Mouse (Mus musculus) forebrain, embryonic 14.5 days (tissue): ENCODE data around the gene Wdr41. TPM values are rescaled to one million over a fixed set of nuclear protein-coding genes. Genes with fewer than 3 reads are reported as not detected.

Experiments used
- ATAC-seq: fragments of 200-750 bp; cut with Nextera tagmentation; 2 replicates; pipeline ENCODE4 v1.8.0; 2017; ENCODE audit warnings: mild to moderate bottlenecking, moderate library complexity
- DNase-seq: peaks from one replicate; pipeline ENCODE4 v3.0.0-alpha.2; 2015; ENCODE audit warnings: low spot score
- H3K27ac ChIP-seq: fragments of 300-500 bp; sonication (generic); 2 replicates; pipeline ENCODE4 v1.5.1; 2014; ENCODE audit warnings: low read depth, mild to moderate bottlenecking, control low read depth, low read length, moderate library complexity
- H3K27me3 ChIP-seq: fragments of 300-500 bp; sonication (generic); replicated peaks from 2 replicates; pipeline ENCODE4 v1.6.1; 2014; ENCODE audit warnings: low read length, control low read depth, mixed read lengths; ENCODE audit not compliant: control insufficient read depth, insufficient read depth
- H3K36me3 ChIP-seq: fragments of 300-500 bp; sonication (generic); 2 replicates; pipeline ENCODE4 v1.6.1; 2014; ENCODE audit warnings: low read length, control low read depth; ENCODE audit not compliant: control insufficient read depth, insufficient read depth
- H3K4me1 ChIP-seq: fragments of 300-500 bp; sonication (generic); 2 replicates; pipeline ENCODE4 v1.6.1; 2014; ENCODE audit warnings: antibody characterized with exemption, low read length, control low read depth; ENCODE audit not compliant: control insufficient read depth, insufficient read depth
- H3K4me2 ChIP-seq: fragments of 300-500 bp; sonication (generic); 2 replicates; pipeline ENCODE4 v1.6.1; 2014; ENCODE audit warnings: mild to moderate bottlenecking, control low read depth, low read length
- H3K4me3 ChIP-seq: fragments of 300-500 bp; sonication (generic); 2 replicates; pipeline ENCODE4 v1.5.1; 2014; ENCODE audit warnings: low read depth, low read length, control low read depth
- H3K9ac ChIP-seq: fragments of 300-500 bp; sonication (generic); 2 replicates; pipeline ENCODE4 v1.6.1; 2014; ENCODE audit warnings: mild to moderate bottlenecking, low read length, control low read depth, moderate library complexity
- H3K9me3 ChIP-seq: fragments of 300-500 bp; sonication (generic); replicated peaks from 2 replicates; pipeline ENCODE4 v1.6.1; 2016; ENCODE audit warnings: low read length, control low read depth, mixed read lengths; ENCODE audit not compliant: control insufficient read depth
- WGBS: fragments of 180-500 bp; shearing (Covaris S2); extraction: QIAGEN DNeasy Blood & Tissue Kit; methylation state at CpG from one replicate; pipeline ENCODE4 v1.1.7; 2014; 5-methylcytosine and 5-hydroxymethylcytosine counted together
- polyA plus RNA-seq: library from polyadenylated mRNA; unstranded; fragments of >200 nt; fragmentation: Nextera tagmentation; extraction: Ambion mirVana; gene quantifications from 2 replicates; pipeline ENCODE4 v1.2.1, GENCODE M21; 2014

Gene Wdr41
- polyA plus RNA-seq, 1 experiment from 2014 or later, result 21.9 TPM

- DNase-seq (no peak), ATAC-seq (no peak)
- Histone ChIP-seq H3K9me3 (no peaks in the 10 kb centered on the region), H3K4me1 (no peaks in the 10 kb centered on the region; the same call in 1 of the 2 replicates), H3K27me3 (no peaks in the 10 kb centered on the region), H3K36me3 (no peaks in the 10 kb centered on the region), H3K27ac (no peak overlapping the region), H3K9ac (no peak overlapping the region), H3K4me2 (no peak overlapping the region), H3K4me3 (no peak overlapping the region)
- 78% methylated on average over 6 of the region's 6 CpGs for WGBS
These were observed 44.1 kb downstream of the Wdr41 start for GRCm38 (mm10) chr13:95020216-95020615.

GRCm38 (mm10) chr13:95030828-95031227, 54.7 kb downstream of the Wdr41 start:
- Histone ChIP-seq H3K4me2 (no peak overlapping the region), H3K27ac (no peak overlapping the region), H3K9me3 (no peaks in the 10 kb centered on the region), H3K36me3 (0 out of 2 replicates have a peak, but pooled peaks cover 3% of the 10 kb centered on the region), H3K9ac (no peak overlapping the region), H3K4me1 (no peaks in the 10 kb centered on the region), H3K4me3 (no peak overlapping the region), H3K27me3 (no peaks in the 10 kb centered on the region)
- 72% methylated on average over 6 of the region's 6 CpGs for WGBS
- peak; percentile 34; the same call in 1 of the 2 replicates for ATAC-seq
- peak; percentile 53 for DNase-seq

GRCm38 (mm10) chr13:95032127-95032831, 56.1 kb downstream of the Wdr41 start:
- ATAC-seq, result no peak
- DNase-seq, result no peak
- Histone ChIP-seq H3K9ac (no peak overlapping the region), H3K27me3 (no peaks in the 10 kb centered on the region), H3K4me2 (no peak overlapping the region), H3K4me1 (no peaks in the 10 kb centered on the region), H3K27ac (0 out of 2 replicates have a peak overlapping the region, but pooled peaks have one; percentile 27), H3K9me3 (no peaks in the 10 kb centered on the region), H3K36me3 (0 out of 2 replicates have a peak, but pooled peaks cover 3% of the 10 kb centered on the region), H3K4me3 (no peak overlapping the region)
- 64% methylated on average over 17 of the region's 17 CpGs for WGBS

- ATAC-seq (no peak), DNase-seq (no peak)
- Histone ChIP-seq H3K9me3 (no peaks in the 10 kb centered on the region), H3K36me3 (0 out of 2 replicates have a peak, but pooled peaks cover 2% of the 10 kb centered on the region), H3K9ac (no peak overlapping the region), H3K27me3 (no peaks in the 10 kb centered on the region), H3K4me1 (no peaks in the 10 kb centered on the region), H3K4me3 (no peak overlapping the region), H3K27ac (no peak overlapping the region), H3K4me2 (no peak overlapping the region)
- WGBS, result 88% methylated on average over 6 of the region's 6 CpGs
These were observed 56.8 kb downstream of the Wdr41 start for GRCm38 (mm10) chr13:95032973-95033372.

GRCm38 (mm10) chr13:95034094-95034493, 58.0 kb downstream of the Wdr41 start:
- no peak overlapping the region for H3K4me3 ChIP-seq
- no peaks in the 10 kb centered on the region for H3K36me3 ChIP-seq
- H3K9me3 ChIP-seq, result no peaks in the 10 kb centered on the region
- no peak for ATAC-seq
- no peaks in the 10 kb centered on the region for H3K4me1 ChIP-seq
- no peak overlapping the region for H3K4me2 ChIP-seq
- no peak for DNase-seq
- no peaks in the 10 kb centered on the region for H3K27me3 ChIP-seq
- H3K27ac ChIP-seq, result no peak overlapping the region
- WGBS, result 91% methylated on average over 9 of the region's 9 CpGs
- H3K9ac ChIP-seq, result no peak overlapping the region

- Histone ChIP-seq H3K9ac (no peak overlapping the region), H3K27ac (no peak overlapping the region), H3K27me3 (no peaks in the 10 kb centered on the region), H3K9me3 (no peaks in the 10 kb centered on the region), H3K4me2 (no peak overlapping the region), H3K4me1 (no peaks in the 10 kb centered on the region), H3K4me3 (no peak overlapping the region), H3K36me3 (no peaks in the 10 kb centered on the region)
- ATAC-seq (no peak), DNase-seq (no peak)
- WGBS, result 81% methylated on average over 2 of the region's 2 CpGs
These were observed 58.6 kb downstream of the Wdr41 start for GRCm38 (mm10) chr13:95034715-95035114.

GRCm38 (mm10) chr13:95038200-95038599, 62.1 kb downstream of the Wdr41 start:
- no peak overlapping the region for H3K4me3 ChIP-seq
- no peak overlapping the region for H3K9ac ChIP-seq
- ATAC-seq, result no peak
- WGBS, result 90% methylated on average over 4 of the region's 4 CpGs
- no peak overlapping the region for H3K4me2 ChIP-seq
- no peaks in the 10 kb centered on the region for H3K36me3 ChIP-seq
- H3K27ac ChIP-seq, result no peak overlapping the region
- H3K4me1 ChIP-seq, result no peaks in the 10 kb centered on the region
- H3K9me3 ChIP-seq, result no peaks in the 10 kb centered on the region
- H3K27me3 ChIP-seq, result no peaks in the 10 kb centered on the region
- no peak for DNase-seq

- no peaks in the 10 kb centered on the region for H3K27me3 ChIP-seq
- no peaks in the 10 kb centered on the region for H3K9me3 ChIP-seq
- H3K4me3 ChIP-seq, result no peak overlapping the region
- H3K27ac ChIP-seq, result no peak overlapping the region
- no peaks in the 10 kb centered on the region for H3K4me1 ChIP-seq
- no peaks in the 10 kb centered on the region for H3K36me3 ChIP-seq
- no peak for DNase-seq
- WGBS, result 71% methylated on average over 9 of the region's 9 CpGs
- no peak for ATAC-seq
- H3K4me2 ChIP-seq, result no peak overlapping the region
- H3K9ac ChIP-seq, result no peak overlapping the region
These were observed 64.1 kb downstream of the Wdr41 start for GRCm38 (mm10) chr13:95040140-95040738.

- H3K4me3 ChIP-seq, result no peak overlapping the region
- H3K27ac ChIP-seq, result no peak overlapping the region
- no peak overlapping the region for H3K9ac ChIP-seq
- no peaks in the 10 kb centered on the region for H3K4me1 ChIP-seq
- 28% methylated on average over 1 of the region's 1 CpGs for WGBS
- H3K27me3 ChIP-seq, result no peaks in the 10 kb centered on the region
- no peaks in the 10 kb centered on the region for H3K36me3 ChIP-seq
- DNase-seq, result no peak
- ATAC-seq, result no peak
- H3K4me2 ChIP-seq, result no peak overlapping the region
- H3K9me3 ChIP-seq, result no peaks in the 10 kb centered on the region
These were observed 68.0 kb downstream of the Wdr41 start for GRCm38 (mm10) chr13:95044108-95044507.
